Mouse (Mus musculus): Measurements from ENCODE around the gene Doc2g. TPM values are rescaled to one million over a fixed set of nuclear protein-coding genes. Genes with fewer than 3 reads are reported as not detected.
"Not testable (repeated sequence)": the region's sequence is repeated elsewhere in the genome, so short reads cannot be mapped to it uniquely, and the experiment has no call there.

Gene Doc2g
- 3.0 and 3.8 TPM in 2 replicates for polyA plus RNA-seq (2016; fragmentation: Nextera tagmentation; extraction: Ambion mirVana)

GRCm38 (mm10) chr19:4003112-4003511, at the start of gene Doc2g:
Gene Doc2g (plus strand): TSS chr19:4003313.
- peaks cover 6% of the 10 kb centered on the region; the same call in 1 of the 2 replicates for H3K27me3 ChIP-seq (ENCODE audit: insufficient read depth, poor library complexity, severe bottlenecking)
- H3K27ac ChIP-seq = 0 out of 2 replicates have a peak within 1 kb of the TSS, but pooled peaks have one; percentile 31
- 75% methylated on average over 1 of the region's 1 CpGs for WGBS

GRCm38 (mm10) chr19:3955033-3955432, 48.1 kb upstream of the Doc2g start:
- Histone ChIP-seq H3K36me3 (no peaks in the 10 kb centered on the region), H3K27ac (no peak overlapping the region), H3K9me3 (no peaks in the 10 kb centered on the region), H3K27me3 (ENCODE audit: insufficient read depth, poor library complexity, severe bottlenecking) (no peaks in the 10 kb centered on the region), H3K4me3 (no peak overlapping the region), H3K4me1 (replicated peaks) (0 out of 2 replicates have a peak, but pooled peaks cover 3% of the 10 kb centered on the region)
- DNase-seq (ENCODE audit: low spot score) = no peak
- 86% methylated on average over 3 of the region's 3 CpGs for WGBS

More at GRCm38 (mm10) chr19:4003112-4003511, at the start of gene Doc2g:
- no peaks in the 10 kb centered on the region for H3K9me3 ChIP-seq
- H3K4me1 ChIP-seq (replicated peaks) = peaks cover 29% of the 10 kb centered on the region
- no peak within 1 kb of the TSS for H3K4me3 ChIP-seq
- H3K36me3 ChIP-seq = peaks cover 35% of the 10 kb centered on the region
- no peak for DNase-seq (ENCODE audit: low spot score)

- Histone ChIP-seq H3K4me3 (no peak overlapping the region), H3K4me1 (replicated peaks) (0 out of 2 replicates have a peak, but pooled peaks cover 3% of the 10 kb centered on the region), H3K27me3 (ENCODE audit: insufficient read depth, poor library complexity, severe bottlenecking) (no peaks in the 10 kb centered on the region), H3K27ac (no peak overlapping the region), H3K36me3 (no peaks in the 10 kb centered on the region), H3K9me3 (no peaks in the 10 kb centered on the region)
- DNase-seq (ENCODE audit: low spot score) = no peak
- WGBS = 61% methylated on average over 4 of the region's 4 CpGs
Measured at GRCm38 (mm10) chr19:3955804-3956203, 47.3 kb upstream of the Doc2g start.

GRCm38 (mm10) chr19:3957296-3958036, 45.6 kb upstream of the Doc2g start:
- H3K36me3 ChIP-seq; DNase-seq (ENCODE audit: low spot score): not testable (repeated sequence)
- WGBS = 84% methylated on average over 5 of the region's 5 CpGs

GRCm38 (mm10) chr19:3958470-3958869, 44.6 kb upstream of the Doc2g start, which contains the start of gene Aldh3b3:
Gene Aldh3b3 (plus strand): TSS chr19:3958645.
- WGBS = 79% methylated on average over 4 of the region's 4 CpGs
- no peaks in the 10 kb centered on the region for H3K27me3 ChIP-seq (ENCODE audit: insufficient read depth, poor library complexity, severe bottlenecking)
- H3K4me1 ChIP-seq (replicated peaks) = 0 out of 2 replicates have a peak, but pooled peaks cover 3% of the 10 kb centered on the region
- H3K4me3 ChIP-seq = no peak within 1 kb of the TSS
- no peaks in the 10 kb centered on the region for H3K36me3 ChIP-seq
- DNase-seq (ENCODE audit: low spot score) = no peak
- H3K27ac ChIP-seq = no peak within 1 kb of the TSS
- H3K9me3 ChIP-seq = no peaks in the 10 kb centered on the region

More at GRCm38 (mm10) chr19:3957296-3958036, 45.6 kb upstream of the Doc2g start:
- H3K9me3 ChIP-seq; H3K27me3 ChIP-seq (ENCODE audit: insufficient read depth, poor library complexity, severe bottlenecking); H3K4me3 ChIP-seq; H3K4me1 ChIP-seq (replicated peaks); H3K27ac ChIP-seq: not testable (repeated sequence)

GRCm38 (mm10) chr19:3959030-3959429, 44.1 kb upstream of the Doc2g start:
- Histone ChIP-seq H3K27me3 (ENCODE audit: insufficient read depth, poor library complexity, severe bottlenecking) (no peaks in the 10 kb centered on the region), H3K27ac (no peak overlapping the region), H3K9me3 (no peaks in the 10 kb centered on the region), H3K4me1 (replicated peaks) (0 out of 2 replicates have a peak, but pooled peaks cover 3% of the 10 kb centered on the region), H3K4me3 (no peak overlapping the region), H3K36me3 (no peaks in the 10 kb centered on the region)
- no peak for DNase-seq (ENCODE audit: low spot score)

- Histone ChIP-seq H3K27me3 (ENCODE audit: insufficient read depth, poor library complexity, severe bottlenecking) (no peaks in the 10 kb centered on the region), H3K9me3 (no peaks in the 10 kb centered on the region), H3K27ac (no peak overlapping the region), H3K4me3 (no peak overlapping the region), H3K36me3 (no peaks in the 10 kb centered on the region), H3K4me1 (replicated peaks) (no peaks in the 10 kb centered on the region)
- 85% methylated on average over 5 of the region's 5 CpGs for WGBS
- no peak for DNase-seq (ENCODE audit: low spot score)
Measured at GRCm38 (mm10) chr19:3960211-3960610, 42.9 kb upstream of the Doc2g start.

- not testable (repeated sequence) for H3K4me3 ChIP-seq; H3K27ac ChIP-seq; DNase-seq (ENCODE audit: low spot score); H3K4me1 ChIP-seq (replicated peaks); H3K27me3 ChIP-seq (ENCODE audit: insufficient read depth, poor library complexity, severe bottlenecking); H3K9me3 ChIP-seq; H3K36me3 ChIP-seq
- WGBS = 90% methylated on average over 6 of the region's 6 CpGs
Measured at GRCm38 (mm10) chr19:3961805-3962204, 41.3 kb upstream of the Doc2g start.

GRCm38 (mm10) chr19:3962469-3962868, 40.6 kb upstream of the Doc2g start:
- Histone ChIP-seq H3K9me3 (no peaks in the 10 kb centered on the region), H3K4me3 (no peak overlapping the region), H3K27ac (no peak overlapping the region), H3K4me1 (replicated peaks) (no peaks in the 10 kb centered on the region), H3K27me3 (ENCODE audit: insufficient read depth, poor library complexity, severe bottlenecking) (no peaks in the 10 kb centered on the region), H3K36me3 (no peaks in the 10 kb centered on the region)
- no peak for DNase-seq (ENCODE audit: low spot score)
- 12% methylated on average over 2 of the region's 2 CpGs for WGBS

- H3K4me3 ChIP-seq = no peak overlapping the region
- WGBS = 78% methylated on average over 4 of the region's 4 CpGs
- peaks cover 6% of the 10 kb centered on the region; the same call in 1 of the 2 replicates for H3K4me1 ChIP-seq (replicated peaks)
- no peak for DNase-seq (ENCODE audit: low spot score)
- no peaks in the 10 kb centered on the region for H3K9me3 ChIP-seq
- H3K27ac ChIP-seq = no peak overlapping the region
- H3K27me3 ChIP-seq (ENCODE audit: insufficient read depth, poor library complexity, severe bottlenecking) = no peaks in the 10 kb centered on the region
- no peaks in the 10 kb centered on the region for H3K36me3 ChIP-seq
Measured at GRCm38 (mm10) chr19:3964030-3964429, 39.1 kb upstream of the Doc2g start.

- no peak for DNase-seq (ENCODE audit: low spot score)
Measured at GRCm38 (mm10) chr19:3966330-3967075, 36.6 kb upstream of the Doc2g start.

GRCm38 (mm10) chr19:3967258-3967657, 35.9 kb upstream of the Doc2g start:
- no peak for DNase-seq (ENCODE audit: low spot score)
- 70% methylated on average over 3 of the region's 3 CpGs for WGBS
- H3K27ac ChIP-seq = no peak overlapping the region
- H3K36me3 ChIP-seq = no peaks in the 10 kb centered on the region
- peaks cover 14% of the 10 kb centered on the region for H3K4me1 ChIP-seq (replicated peaks)
- no peaks in the 10 kb centered on the region for H3K27me3 ChIP-seq (ENCODE audit: insufficient read depth, poor library complexity, severe bottlenecking)
- H3K4me3 ChIP-seq = no peak overlapping the region
- no peaks in the 10 kb centered on the region for H3K9me3 ChIP-seq

More at GRCm38 (mm10) chr19:3966330-3967075, 36.6 kb upstream of the Doc2g start:
- WGBS = 74% methylated on average over 11 of the region's 11 CpGs
- Histone ChIP-seq H3K27me3 (ENCODE audit: insufficient read depth, poor library complexity, severe bottlenecking) (no peaks in the 10 kb centered on the region), H3K27ac (no peak overlapping the region), H3K4me1 (replicated peaks) (peaks cover 12% of the 10 kb centered on the region), H3K9me3 (no peaks in the 10 kb centered on the region), H3K4me3 (no peak overlapping the region), H3K36me3 (no peaks in the 10 kb centered on the region)

- Histone ChIP-seq H3K4me1 (replicated peaks) (peaks cover 20% of the 10 kb centered on the region), H3K27me3 (ENCODE audit: insufficient read depth, poor library complexity, severe bottlenecking) (no peaks in the 10 kb centered on the region), H3K27ac (no peak within 1 kb of the TSS), H3K9me3 (no peaks in the 10 kb centered on the region), H3K4me3 (no peak within 1 kb of the TSS), H3K36me3 (no peaks in the 10 kb centered on the region)
- no peak for DNase-seq (ENCODE audit: low spot score)
- 43% methylated on average over 9 of the region's 9 CpGs for WGBS
Measured at GRCm38 (mm10) chr19:3972229-3972628, 30.9 kb upstream of the Doc2g start, which contains the start of gene Aldh3b2. Gene Aldh3b2 (plus strand): TSS chr19:3972328.

Measured in hindbrain, embryonic 10.5 days (tissue).